Mouse (Mus musculus): ENCODE measurements around the gene Kcna4. TPM values are rescaled to one million over a fixed set of nuclear protein-coding genes. Genes with fewer than 3 reads are reported as not detected.

Gene Kcna4
- 0.10 TPM for polyA plus RNA-seq (2017; shearing (Covaris generic))

DNA sequence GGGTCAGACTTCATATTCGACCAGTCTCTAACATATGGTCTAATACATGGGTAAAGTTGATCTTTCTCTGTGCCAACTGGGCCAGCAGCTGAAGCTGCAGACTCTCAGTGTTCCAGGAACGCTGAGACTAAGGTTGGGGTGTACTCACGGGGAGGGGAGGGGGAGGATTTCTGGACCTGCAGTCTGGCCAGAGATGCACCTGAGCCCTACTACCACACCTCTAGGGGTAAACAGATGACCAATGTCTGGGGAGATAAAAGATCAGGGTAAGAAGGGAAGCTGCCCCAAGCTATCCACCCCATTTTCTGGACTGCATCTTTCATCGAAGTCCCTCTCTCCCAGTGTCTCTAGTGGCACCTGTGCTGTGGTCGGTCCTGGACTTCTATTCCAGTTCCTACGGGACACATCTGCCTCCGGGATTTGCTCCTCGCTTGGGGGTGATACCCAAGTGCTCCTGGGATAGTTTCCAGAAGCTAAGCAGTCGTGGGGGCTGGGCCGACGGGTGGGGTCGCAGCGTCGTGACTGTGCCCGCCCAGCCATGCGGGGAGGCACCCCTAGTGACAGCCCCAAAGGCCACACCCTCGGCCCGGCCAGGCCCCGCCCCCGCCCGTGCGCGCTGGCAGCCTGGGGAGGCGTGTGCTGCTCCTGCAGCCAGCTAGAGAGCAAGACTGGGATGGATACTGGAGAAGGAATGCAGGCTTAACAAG is at the start of gene Kcna4:
Kcna4 (plus strand) TSS at position 650 of the 707 bp plus-strand sequence.

Other genes starting within 250 kb of the Kcna4 start
- not detected for gene Fshb, start 231.0 kb upstream of the Kcna4 start, polyA plus RNA-seq (2017; shearing (Covaris generic))